Mouse (Mus musculus): ENCODE results near the gene Fam131b. TPM values are rescaled to one million over a fixed set of nuclear protein-coding genes. Genes with fewer than 3 reads are reported as not detected.

The Fam131b gene
- total RNA-seq, 2 experiments from 2014 or later, result 123 to 133 TPM

GRCm38 (mm10) chr6:42358901-42359300 lies 34.5 kb upstream of the Fam131b start:
- intact Hi-C loops (cut with DNase I), result no loop called here
- no peak for DNase-seq (ENCODE audit: extremely low spot score in 1 of 2, low spot score in 2 of 2)

GRCm38 (mm10) chr6:42357901-42358300 lies 33.5 kb upstream of the Fam131b start:
- no peak for DNase-seq (ENCODE audit: extremely low spot score in 1 of 2, low spot score in 2 of 2)
- intact Hi-C loops (cut with DNase I), result no loop called here

- intact Hi-C loops (cut with DNase I), result no loop called here
- DNase-seq (ENCODE audit: extremely low spot score in 1 of 2, low spot score in 2 of 2), result no peak
These were observed 32.5 kb upstream of the Fam131b start for GRCm38 (mm10) chr6:42356913-42357312.

GRCm38 (mm10) chr6:42355794-42356600 lies 31.6 kb upstream of the Fam131b start:
- intact Hi-C loops (cut with DNase I), result no loop called here
- no peak for DNase-seq (ENCODE audit: extremely low spot score in 1 of 2, low spot score in 2 of 2)

- no peak for DNase-seq (ENCODE audit: extremely low spot score in 1 of 2, low spot score in 2 of 2)
- intact Hi-C loops (cut with DNase I), result no loop called here
These were observed 30.9 kb upstream of the Fam131b start for GRCm38 (mm10) chr6:42355366-42355765.

GRCm38 (mm10) chr6:42354076-42355019 lies 29.9 kb upstream of the Fam131b start:
- intact Hi-C loops (cut with DNase I), result no loop called here
- peak; percentile 27 to 67 for DNase-seq (ENCODE audit: extremely low spot score in 1 of 2, low spot score in 2 of 2)

- intact Hi-C loops (cut with DNase I), result no loop called here
- DNase-seq (ENCODE audit: extremely low spot score in 1 of 2, low spot score in 2 of 2), result no peak
These were observed 28.7 kb upstream of the Fam131b start for GRCm38 (mm10) chr6:42353180-42353579.

GRCm38 (mm10) chr6:42352486-42352846 lies 28.0 kb upstream of the Fam131b start:
- intact Hi-C loops (cut with DNase I), result no loop called here
- DNase-seq (ENCODE audit: extremely low spot score in 1 of 2, low spot score in 2 of 2), result no peak

- DNase-seq (ENCODE audit: extremely low spot score in 1 of 2, low spot score in 2 of 2), result no peak
- intact Hi-C loops (cut with DNase I), result no loop called here
These were observed 27.5 kb upstream of the Fam131b start for GRCm38 (mm10) chr6:42351776-42352485.

GRCm38 (mm10) chr6:42350968-42351775 lies 26.7 kb upstream of the Fam131b start:
- no peak for DNase-seq (ENCODE audit: extremely low spot score in 1 of 2, low spot score in 2 of 2)
- intact Hi-C loops (cut with DNase I), result no loop called here

GRCm38 (mm10) chr6:42350021-42350967 lies 25.9 kb upstream of the Fam131b start:
- intact Hi-C loops (cut with DNase I), result no loop called here
- peak; percentile 52 to 88 for DNase-seq (ENCODE audit: extremely low spot score in 1 of 2, low spot score in 2 of 2)

- intact Hi-C loops (cut with DNase I), result no loop called here
- DNase-seq (ENCODE audit: extremely low spot score in 1 of 2, low spot score in 2 of 2), result peak; percentile 84 to 96
These were observed 25.1 kb upstream of the Fam131b start, which contains the start of gene Zyx for GRCm38 (mm10) chr6:42349426-42350020. Gene Zyx (plus strand): TSS chr6:42349630.

- intact Hi-C loops (cut with DNase I), result no loop called here
- peak; percentile 48 to 75 for DNase-seq (ENCODE audit: extremely low spot score in 1 of 2, low spot score in 2 of 2)
These were observed 24.6 kb upstream of the Fam131b start for GRCm38 (mm10) chr6:42349006-42349425.

- intact Hi-C loops (cut with DNase I), result no loop called here
- DNase-seq (ENCODE audit: extremely low spot score in 1 of 2, low spot score in 2 of 2), result no peak
These were observed 24.0 kb upstream of the Fam131b start for GRCm38 (mm10) chr6:42348281-42349005.

GRCm38 (mm10) chr6:42344255-42344654 lies 19.8 kb upstream of the Fam131b start:
- intact Hi-C loops (cut with DNase I), result no loop called here

GRCm38 (mm10) chr6:42343361-42344120 lies 19.1 kb upstream of the Fam131b start:
- intact Hi-C loops (cut with DNase I), result no loop called here
- no peak for DNase-seq (ENCODE audit: extremely low spot score in 1 of 2, low spot score in 2 of 2)

More at GRCm38 (mm10) chr6:42344255-42344654, 19.8 kb upstream of the Fam131b start:
- no peak for DNase-seq (ENCODE audit: extremely low spot score in 1 of 2, low spot score in 2 of 2)

Measured in left cerebral cortex, postnatal 10 days (tissue).